Mouse (Mus musculus) left cerebral cortex, postnatal 14 days (tissue): Measurements from ENCODE around the gene Atg7. TPM values are rescaled to one million over a fixed set of nuclear protein-coding genes. Genes with fewer than 3 reads are reported as not detected.

Experiments
- DNase-seq, 2 experiments: peaks; one replicate each; pipeline ENCODE4 v3.0.0; 2021 to 2022; ENCODE audit warnings: low spot score in 2 of 2, mixed read lengths in 1 of 2
- intact Hi-C: fragments of 180-260 bp; cut with DNase I; formaldehyde crosslinking; loops from one replicate; pipeline ENCODE4 v1.15.1; 2025
- total RNA-seq, 2 experiments: library from RNA; stranded (reverse); gene quantifications; 2 replicates each; pipeline ENCODE4 v1.2.3; 2021

Atg7 gene
- total RNA-seq, 2 experiments from 2014 or later, result 25.5 to 26.2 TPM

- intact Hi-C loops, result no loop called here
- DNase-seq, result no peak
These were observed 124.8 kb downstream of the Atg7 start for GRCm38 (mm10) chr6:114767710-114768109.

GRCm38 (mm10) chr6:114770337-114770736, 127.4 kb downstream of the Atg7 start:
- intact Hi-C loops, result no loop called here

GRCm38 (mm10) chr6:114771502-114771901, 128.6 kb downstream of the Atg7 start:
- peak in 1 of 2 experiments; percentile 39 for DNase-seq
- intact Hi-C loops, result no loop called here

More at GRCm38 (mm10) chr6:114770337-114770736, 127.4 kb downstream of the Atg7 start:
- no peak for DNase-seq

DNA sequence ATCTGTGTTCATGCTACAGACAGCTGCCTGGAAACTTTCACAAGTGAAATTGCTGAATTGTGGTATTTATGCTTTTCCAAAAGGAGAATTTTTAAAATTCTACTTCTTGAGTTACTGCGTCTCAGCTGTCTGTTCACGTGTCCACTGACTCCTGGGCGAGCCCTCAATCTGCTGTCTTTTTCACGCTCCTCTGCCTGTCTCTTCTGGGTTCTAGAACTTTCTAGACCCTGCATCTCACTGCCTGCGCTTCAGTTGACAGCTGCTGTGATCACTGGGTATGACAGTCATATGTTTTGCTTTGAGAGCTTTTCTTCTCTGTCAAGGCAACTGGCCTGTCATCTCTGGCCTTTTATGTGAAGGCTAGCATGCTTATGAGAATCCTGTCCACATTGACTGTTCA, 132.3 kb downstream of the Atg7 start:
- no peak for DNase-seq
- intact Hi-C loops, result no loop called here

GRCm38 (mm10) chr6:114777872-114778271, 135.0 kb downstream of the Atg7 start:
- no peak for DNase-seq
- intact Hi-C loops, result no loop called here

DNA sequence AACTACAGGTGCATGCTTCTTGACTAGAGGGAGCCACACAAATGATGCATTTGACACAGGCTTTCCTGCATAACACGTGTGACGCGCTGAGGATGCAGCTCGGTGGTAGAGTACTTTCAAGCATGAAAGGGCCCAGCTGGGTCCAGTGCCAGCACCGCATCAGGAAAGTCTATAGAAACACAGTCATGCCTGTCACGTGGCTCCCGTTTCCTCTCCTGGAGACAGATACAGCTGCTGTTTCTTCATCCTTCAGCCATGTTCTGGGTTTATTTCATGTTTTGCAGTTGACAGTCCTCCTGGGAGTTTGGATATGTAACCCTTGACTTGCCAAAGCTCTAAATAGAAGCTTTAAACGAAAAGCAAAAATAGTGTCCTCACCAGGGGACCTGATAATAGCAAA, 135.8 kb downstream of the Atg7 start:
- DNase-seq, result no peak
- intact Hi-C loops, result no loop called here

DNA sequence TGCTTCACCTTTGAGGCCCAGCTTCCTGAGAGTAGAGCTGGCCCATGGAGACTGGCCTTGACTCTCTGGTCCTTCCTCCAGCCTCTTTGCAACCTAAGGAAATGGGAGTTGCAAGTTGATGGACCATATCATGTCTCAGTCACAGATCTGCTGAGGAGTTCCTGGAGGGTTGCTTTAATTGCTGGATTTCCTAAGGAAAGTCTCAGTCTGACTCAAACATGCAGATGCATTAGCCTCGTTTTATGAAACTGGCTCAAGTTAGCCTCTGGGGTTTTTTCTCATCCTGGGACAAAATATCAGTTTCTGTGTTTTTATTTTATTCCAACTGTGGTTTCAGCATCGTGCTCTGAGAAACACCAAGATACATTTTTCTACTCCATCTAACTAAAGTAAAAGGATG, 137.7 kb downstream of the Atg7 start:
- DNase-seq, result no peak
- intact Hi-C loops, result no loop called here

GRCm38 (mm10) chr6:114781415-114782240, 138.7 kb downstream of the Atg7 start:
- peak; percentile 44 to 50 for DNase-seq
- intact Hi-C loops, result no loop called here

DNA sequence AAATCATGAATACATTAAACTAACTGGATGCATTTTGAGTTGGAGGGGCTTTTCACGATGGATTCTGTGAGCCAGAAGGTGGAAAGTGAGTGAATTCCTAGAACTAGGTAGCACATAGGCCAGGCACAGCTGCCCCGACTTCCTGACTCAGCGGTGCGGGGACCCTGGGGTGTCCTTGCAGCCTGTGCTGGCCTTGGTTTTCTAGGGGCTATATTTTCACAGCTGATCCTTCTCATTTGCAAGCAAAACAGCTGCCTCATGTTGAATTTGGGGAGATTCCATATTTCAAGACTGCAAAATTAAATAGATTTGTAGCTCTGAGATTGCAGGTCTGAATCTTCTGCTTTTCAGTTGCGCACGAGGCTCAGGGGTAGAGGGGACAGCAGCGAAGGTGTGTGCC, 139.6 kb downstream of the Atg7 start:
- intact Hi-C loops, result no loop called here
- no peak for DNase-seq

GRCm38 (mm10) chr6:114786461-114786860, 143.6 kb downstream of the Atg7 start:
- DNase-seq, result no peak
- intact Hi-C loops, result no loop called here

DNA sequence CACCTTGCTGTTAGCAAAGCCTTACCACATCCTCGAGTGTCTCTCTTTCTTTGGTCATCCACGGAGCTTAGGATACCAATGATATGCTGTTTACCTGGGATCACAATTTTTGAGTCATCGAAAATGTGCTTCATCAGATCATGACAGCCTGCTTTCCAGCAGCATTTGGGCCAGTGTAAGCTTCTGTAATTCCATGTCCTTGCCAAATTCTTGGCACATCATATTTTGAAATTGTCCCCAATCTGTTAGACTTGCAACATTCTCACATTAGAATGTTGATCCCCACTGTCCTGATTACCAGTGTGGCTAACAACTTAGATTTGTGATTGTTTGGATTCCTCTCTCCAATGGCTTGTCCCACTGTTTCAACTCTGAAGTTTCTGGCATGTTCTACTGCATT, 144.7 kb downstream of the Atg7 start:
- no peak for DNase-seq
- intact Hi-C loops, result no loop called here

DNA sequence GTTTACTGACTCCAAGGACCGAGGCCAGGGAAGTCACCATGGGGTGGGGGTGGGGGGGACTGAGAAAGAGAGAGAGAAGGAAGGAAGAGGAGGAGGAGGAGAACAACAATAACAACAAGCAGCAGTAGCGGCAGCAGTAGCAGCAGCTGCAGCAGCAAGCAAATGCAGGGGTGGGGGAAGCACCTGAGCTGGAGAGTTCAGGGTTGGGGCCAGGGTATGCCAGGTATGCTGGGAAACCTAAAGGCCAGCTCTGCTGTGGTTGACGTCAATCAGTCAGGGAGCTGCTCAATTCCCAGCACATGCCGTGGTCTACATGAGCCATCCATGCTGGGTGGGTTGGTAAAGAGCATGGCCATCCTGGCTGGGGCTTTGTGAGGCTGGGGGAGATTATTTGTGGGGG, 145.8 kb downstream of the Atg7 start:
- no peak for DNase-seq
- intact Hi-C loops, result no loop called here

- intact Hi-C loops, result no loop called here
- no peak for DNase-seq
These were observed 147.2 kb downstream of the Atg7 start for GRCm38 (mm10) chr6:114790084-114790483.

- DNase-seq, result no peak
- intact Hi-C loops, result no loop called here
These were observed 148.0 kb downstream of the Atg7 start for GRCm38 (mm10) chr6:114790902-114791301.

DNA sequence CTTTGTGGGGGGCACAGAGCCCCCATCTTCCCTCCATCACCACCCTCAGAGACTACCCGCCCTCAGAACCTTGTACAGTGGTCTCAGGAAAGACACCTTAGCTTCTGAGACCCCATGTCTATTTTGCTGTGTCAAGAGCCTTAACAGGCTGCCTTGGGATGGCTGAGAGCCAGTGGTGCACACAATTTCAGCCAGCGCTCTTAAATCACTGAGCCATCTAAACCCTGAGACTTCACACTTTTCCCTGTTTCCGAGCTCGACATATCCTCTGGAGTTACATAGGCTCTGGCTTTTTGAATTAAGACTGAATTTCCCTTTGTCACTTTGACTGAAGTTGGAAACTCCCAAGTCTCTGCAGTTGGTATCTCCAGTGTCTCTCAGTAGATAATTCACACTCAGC, 148.9 kb downstream of the Atg7 start:
- intact Hi-C loops, result no loop called here
- DNase-seq, result no peak

DNA sequence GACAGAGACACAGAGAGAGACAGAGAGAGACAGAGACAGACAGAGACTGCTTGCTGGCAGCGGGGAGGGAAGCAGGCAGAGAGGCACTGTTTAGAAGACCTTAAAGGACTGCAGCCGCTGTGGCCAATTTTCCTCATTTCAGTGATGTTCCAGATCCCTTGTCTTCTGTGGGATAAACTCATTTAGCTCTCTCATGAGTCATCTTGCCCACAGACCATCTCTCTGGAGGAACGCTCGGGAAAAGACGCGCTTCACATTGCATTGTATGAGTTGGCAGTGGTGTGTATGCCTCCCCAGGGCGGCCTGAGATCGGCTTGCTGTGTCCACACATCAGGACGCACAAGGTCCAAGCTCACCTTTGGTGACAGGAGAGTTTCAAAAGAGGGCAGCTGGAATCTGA, 151.8 kb downstream of the Atg7 start:
- intact Hi-C loops, result no loop called here
- DNase-seq, result peak in 1 of 2 experiments; percentile 41

DNA sequence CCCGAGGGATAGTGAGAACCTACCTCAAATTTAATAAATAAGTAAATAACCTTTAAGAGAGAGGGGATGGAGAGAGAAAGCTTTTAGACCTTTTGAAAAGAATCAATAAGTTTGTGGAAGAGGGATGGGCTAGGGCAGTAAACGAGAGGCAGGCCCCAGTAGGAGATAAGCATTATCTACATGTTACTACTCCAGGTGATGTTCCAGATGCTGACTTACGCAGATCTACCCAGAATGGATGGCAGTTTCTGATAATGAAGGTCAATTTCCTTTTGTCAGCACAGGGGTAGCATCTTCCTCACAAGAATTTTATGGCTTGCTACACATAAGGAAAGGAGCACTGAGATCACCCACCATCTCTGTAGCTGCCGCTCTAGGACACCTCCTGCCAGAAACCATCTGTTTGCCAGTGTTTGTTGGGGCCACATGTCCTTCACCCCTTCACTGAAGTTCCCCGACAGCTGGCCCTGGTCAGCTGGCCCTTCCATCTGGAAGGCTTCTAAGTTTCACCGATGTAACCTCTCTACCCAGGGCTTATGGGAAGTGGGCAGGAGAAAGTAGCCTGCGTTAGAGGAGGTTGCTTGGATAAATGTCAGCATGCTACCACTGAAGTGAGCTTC, 152.9 kb downstream of the Atg7 start:
- intact Hi-C loops, result no loop called here
- DNase-seq, result no peak

GRCm38 (mm10) chr6:114797901-114798300, 155.0 kb downstream of the Atg7 start:
- intact Hi-C loops, result no loop called here
- DNase-seq, result no peak

GRCm38 (mm10) chr6:114798715-114799114, 155.8 kb downstream of the Atg7 start:
- intact Hi-C loops, result no loop called here
- DNase-seq, result no peak

DNA sequence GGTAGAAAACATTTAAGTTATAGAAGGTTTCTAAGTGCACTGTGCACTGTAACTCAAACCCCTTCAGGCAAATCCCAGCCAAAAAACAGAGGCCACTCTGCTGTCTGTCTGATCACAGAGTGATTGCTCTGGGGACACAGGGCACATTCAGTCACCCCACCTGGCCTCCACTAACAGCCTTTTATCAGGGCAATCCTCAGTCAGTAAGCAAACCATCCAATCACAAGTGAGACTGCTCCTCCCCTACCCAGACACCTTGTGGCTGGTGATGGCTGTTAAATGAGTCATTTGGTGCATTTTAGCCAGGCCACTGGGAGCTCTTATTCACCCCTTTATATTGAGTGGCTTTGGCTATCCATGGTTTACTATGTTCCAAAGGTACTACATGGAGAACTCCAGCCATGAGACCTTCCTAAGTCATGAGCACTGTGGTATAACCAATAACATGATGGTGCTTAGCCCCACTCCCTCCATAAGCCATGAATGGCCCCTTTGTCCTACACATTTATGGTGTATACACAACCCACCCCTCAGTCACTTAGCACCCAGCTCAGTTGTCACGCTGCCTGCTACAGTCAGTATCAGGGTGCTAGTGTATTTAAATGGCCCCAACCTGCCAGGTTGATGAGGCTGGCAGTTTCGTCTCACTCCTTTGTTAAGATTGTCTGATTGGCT, 157.5 kb downstream of the Atg7 start:
- DNase-seq, result no peak
- intact Hi-C loops, result loop anchor here (10.0 kb wide), 1 partner anchor 66 kb away; no protein-coding TSS in a partner anchor
